Mouse (Mus musculus): ENCODE data around the gene Akt3.

- no peak for TF ChIP-seq ZNF384 (IDR thresholded peaks at IDR 0.05; ENCODE audit: low read depth, low read length)
- TF ChIP-seq HCFC1 (IDR thresholded peaks at IDR 0.05; ENCODE audit: borderline replicate concordance, insufficient read depth, low read length), result no peak
- TF ChIP-seq ZC3H11A (IDR thresholded peaks at IDR 0.05; ENCODE audit: borderline replicate concordance, low read depth, low read length), result no peak
Measured at GRCm38 (mm10) chr1:177267645-177268044, 9.6 kb upstream of the Akt3 start.
